Mouse (Mus musculus): ENCODE data around the gene Asic4. TPM values are rescaled to one million over a fixed set of nuclear protein-coding genes. Genes with fewer than 3 reads are reported as not detected.

Gene Asic4
- total RNA-seq (2021), result 1 to 10 TPM; 3.1 to 4.8 TPM
- long read RNA-seq, experiment 1, transcript Asic4-201 (10 exons, 2,464 nt), result major isoform, 5 of 7 reads
- long read RNA-seq, experiment 1, partial matches to known transcripts, result 1 of 7 reads
- long read RNA-seq, experiment 1, other reads (novel, unspliced or antisense), result 1 of 7 reads
- long read RNA-seq, experiment 2, transcript Asic4-201 (10 exons, 2,464 nt), result major isoform, 5 of 5 reads
- long read RNA-seq, experiment 2, partial matches to known transcripts, result 0 of 5 reads
- long read RNA-seq, experiment 2, other reads (novel, unspliced or antisense), result 0 of 5 reads

GRCm38 (mm10) chr1:75450314-75451005 lies at the start of gene Asic4:
Gene Asic4, plus strand, starts transcription at chr1:75450436.
- peak; percentile 23 to 33 for DNase-seq

GRCm38 (mm10) chr1:75400493-75401115 lies 49.6 kb upstream of the Asic4 start:
- no peak for DNase-seq

DNA sequence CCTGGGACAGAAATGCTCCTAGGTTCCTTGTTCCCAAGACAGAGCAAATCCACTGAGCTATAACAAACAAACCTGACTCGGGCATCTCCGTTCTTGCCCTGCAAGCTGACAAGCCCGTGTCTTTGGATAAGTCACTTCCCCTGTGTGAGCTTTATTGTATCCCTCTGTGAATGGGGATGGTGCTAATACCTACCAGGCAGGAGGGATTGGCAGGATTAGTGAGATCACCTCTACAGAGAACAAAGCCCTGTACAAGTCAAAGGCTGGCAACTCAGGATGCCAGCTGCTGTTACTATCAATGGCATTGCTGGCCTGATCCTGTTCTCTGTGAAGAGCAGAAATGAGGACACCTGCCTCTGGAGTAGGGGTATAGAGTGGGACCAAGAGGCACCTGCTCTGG lies 44.7 kb upstream of the Asic4 start:
- no peak for DNase-seq

GRCm38 (mm10) chr1:75406173-75406572 lies 44.1 kb upstream of the Asic4 start:
- DNase-seq, result no peak

GRCm38 (mm10) chr1:75407056-75407455 lies 43.2 kb upstream of the Asic4 start:
- no peak for DNase-seq

GRCm38 (mm10) chr1:75408210-75408609 lies 42.0 kb upstream of the Asic4 start:
- no peak for DNase-seq

GRCm38 (mm10) chr1:75409950-75410349 lies 40.3 kb upstream of the Asic4 start:
- DNase-seq, result no peak

GRCm38 (mm10) chr1:75412196-75412595 lies 38.0 kb upstream of the Asic4 start:
- no peak for DNase-seq

DNA sequence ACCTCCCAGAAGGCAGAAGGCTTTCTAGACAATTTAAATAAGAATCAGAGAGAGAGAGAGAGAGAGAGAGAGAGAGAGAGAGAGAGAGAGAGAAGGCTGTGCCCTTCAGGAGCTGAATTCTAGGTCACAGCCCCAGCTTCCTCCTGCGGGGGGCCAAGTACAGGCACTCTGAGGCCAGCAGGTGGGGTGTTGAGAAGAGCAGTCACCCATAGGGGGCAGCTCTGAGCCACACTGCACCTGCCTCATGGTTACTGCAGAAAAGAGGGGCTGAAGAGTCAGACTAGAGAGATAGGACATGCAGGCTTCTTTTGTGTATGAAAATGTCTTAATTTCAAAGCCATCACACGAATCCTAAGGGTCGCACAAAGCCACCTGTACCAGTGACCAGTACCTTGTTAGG lies 36.5 kb upstream of the Asic4 start:
- peak; percentile 24 to 47 for DNase-seq

DNA sequence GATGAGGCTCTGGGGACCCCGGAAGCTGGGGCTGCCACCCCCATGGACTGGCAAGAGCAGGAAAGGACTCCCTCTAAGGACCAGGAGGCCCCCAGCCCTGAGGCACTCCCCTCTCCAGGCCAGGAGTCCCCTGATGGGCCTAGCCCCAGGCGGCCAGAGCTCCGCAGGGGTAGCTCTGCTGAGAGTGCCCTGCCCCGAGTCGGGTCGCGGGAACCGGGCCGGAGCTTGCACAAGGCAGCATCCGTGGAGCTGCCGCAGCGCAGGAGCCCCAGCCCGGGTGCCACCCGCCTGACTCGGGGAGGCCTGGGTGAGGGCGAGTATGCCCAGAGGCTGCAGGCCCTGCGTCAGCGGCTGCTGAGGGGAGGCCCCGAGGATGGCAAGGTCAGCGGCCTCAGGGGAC lies 28.4 kb upstream of the Asic4 start:
- DNase-seq, result no peak

- no peak for DNase-seq
These were observed 27.9 kb upstream of the Asic4 start for GRCm38 (mm10) chr1:75422216-75422822.

DNA sequence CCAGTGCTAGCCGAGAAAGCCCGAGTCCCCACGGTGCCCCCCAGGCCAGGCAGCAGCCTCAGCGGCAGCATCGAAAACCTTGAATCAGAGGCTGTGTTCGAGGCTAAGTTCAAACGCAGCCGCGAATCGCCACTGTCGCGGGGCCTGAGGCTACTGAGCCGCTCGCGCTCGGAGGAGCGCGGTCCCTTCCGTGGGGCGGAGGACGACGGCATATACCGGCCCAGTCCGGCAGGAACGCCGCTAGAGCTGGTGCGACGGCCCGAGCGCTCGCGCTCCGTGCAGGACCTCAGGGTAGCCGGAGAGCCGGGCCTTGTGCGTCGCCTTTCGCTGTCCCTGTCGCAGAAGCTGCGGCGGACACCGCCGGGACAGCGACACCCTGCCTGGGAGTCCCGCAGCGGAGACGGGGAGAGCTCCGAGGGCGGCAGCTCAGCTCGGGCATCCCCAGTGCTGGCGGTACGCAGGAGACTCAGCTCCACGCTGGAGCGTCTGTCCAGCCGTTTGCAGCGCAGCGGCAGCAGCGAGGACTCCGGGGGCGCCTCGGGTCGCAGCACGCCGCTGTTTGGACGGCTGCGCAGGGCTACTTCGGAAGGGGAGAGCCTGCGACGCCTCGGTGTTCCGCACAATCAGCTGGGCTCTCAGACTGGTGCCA lies 27.3 kb upstream of the Asic4 start:
- DNase-seq, result peak; percentile 53 to 62

- DNase-seq, result no peak
These were observed 26.4 kb upstream of the Asic4 start for GRCm38 (mm10) chr1:75423780-75424390.

DNA sequence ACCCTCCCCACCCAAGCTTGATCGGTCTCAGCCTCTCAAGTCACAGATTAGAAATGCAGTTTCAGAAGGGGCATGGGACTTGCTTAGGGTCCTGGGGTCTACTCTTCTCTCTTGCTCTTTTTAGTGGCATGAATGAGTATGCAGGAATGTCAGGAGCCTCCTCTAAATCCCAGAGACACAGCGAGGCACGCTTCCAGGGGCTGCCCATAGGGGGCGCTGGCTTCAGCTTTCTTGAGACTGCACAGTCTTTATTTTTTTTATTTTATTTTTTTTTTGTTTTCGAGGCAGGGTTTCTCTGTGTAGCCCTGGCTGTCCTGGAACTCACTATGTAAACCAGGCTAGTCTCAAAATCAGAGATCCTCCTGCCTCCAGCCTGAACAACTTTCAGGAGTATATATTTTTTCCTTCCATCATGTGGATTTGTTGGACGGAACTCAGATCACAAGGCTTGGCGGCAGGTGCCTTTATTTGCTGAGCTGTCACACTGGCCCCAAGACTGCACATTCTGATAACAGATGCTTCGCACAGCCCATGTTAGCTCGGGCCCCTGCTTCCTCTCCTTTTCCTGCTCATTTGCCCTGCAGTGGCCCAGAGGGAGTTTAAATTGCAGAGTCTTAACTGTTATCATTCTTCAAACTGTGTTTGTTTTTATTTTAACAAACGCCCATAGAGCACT lies 24.3 kb upstream of the Asic4 start:
- DNase-seq, result peak; percentile 39 to 59

- DNase-seq, result peak; percentile 86 to 91
These were observed 14.5 kb upstream of the Asic4 start, which contains the start of gene Gmppa for GRCm38 (mm10) chr1:75435475-75436328. Gene Gmppa, plus strand, starts transcription at chr1:75435930.

DNA sequence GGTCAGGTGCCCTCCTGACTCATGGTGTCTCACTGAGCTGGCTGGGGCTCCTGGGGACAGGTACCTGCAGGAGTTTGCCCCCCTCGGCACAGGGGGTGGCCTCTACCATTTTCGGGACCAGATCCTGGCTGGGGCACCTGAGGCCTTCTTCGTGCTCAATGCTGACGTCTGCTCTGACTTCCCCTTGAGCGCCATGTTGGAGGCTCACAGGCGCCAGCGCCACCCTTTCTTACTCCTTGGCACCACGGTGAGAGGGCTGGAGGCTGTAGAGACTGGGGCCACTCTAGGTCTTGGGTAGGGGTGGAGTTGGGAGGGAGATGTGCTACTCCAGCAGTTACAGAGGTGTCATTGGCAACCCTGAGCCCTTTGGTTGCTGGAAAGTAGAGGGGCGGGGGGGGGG lies 11.5 kb upstream of the Asic4 start:
- DNase-seq, result no peak

DNA sequence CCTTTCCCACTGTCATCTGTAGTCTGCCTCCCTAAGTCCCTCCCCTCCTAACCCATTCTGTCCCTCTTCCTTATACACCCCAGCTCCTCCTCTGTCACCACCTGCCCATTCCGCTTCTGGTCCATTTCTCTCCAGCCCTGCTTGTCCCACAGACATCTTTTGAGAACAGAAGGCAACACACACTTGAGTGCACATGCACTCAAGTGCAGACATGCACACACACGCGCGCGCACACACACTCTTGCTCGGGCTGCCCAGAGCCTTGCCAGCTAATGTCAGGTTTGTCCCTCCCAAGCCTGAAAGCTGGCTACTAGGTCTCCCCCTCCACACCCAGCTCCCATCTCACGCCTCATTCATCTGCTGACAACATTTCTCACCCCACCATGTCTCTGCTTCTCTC lies 9.6 kb upstream of the Asic4 start:
- DNase-seq, result no peak

- DNase-seq, result no peak
These were observed 8.7 kb upstream of the Asic4 start for GRCm38 (mm10) chr1:75441471-75441996.

DNA sequence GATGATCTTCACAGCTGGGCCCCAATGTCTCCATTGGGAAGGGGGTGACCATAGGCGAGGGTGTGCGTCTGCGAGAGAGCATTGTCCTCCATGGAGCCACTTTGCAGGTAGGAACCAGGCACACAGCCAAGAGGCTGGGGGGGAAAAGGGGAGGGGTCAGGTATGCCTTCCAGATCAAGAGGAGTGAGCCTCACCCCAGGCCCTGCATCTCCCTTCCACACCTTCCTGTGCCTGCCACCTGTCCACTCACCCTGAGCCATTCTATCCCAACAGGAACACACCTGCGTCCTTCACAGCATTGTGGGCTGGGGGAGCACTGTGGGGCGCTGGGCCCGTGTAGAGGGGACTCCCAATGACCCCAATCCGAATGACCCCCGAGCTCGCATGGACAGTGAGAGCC lies 8.1 kb upstream of the Asic4 start:
- no peak for DNase-seq

- no peak for DNase-seq
These were observed 7.4 kb upstream of the Asic4 start for GRCm38 (mm10) chr1:75442811-75443210.
